Mouse (Mus musculus): ENCODE results near the gene Crls1. TPM values are rescaled to one million over a fixed set of nuclear protein-coding genes. Genes with fewer than 3 reads are reported as not detected.

Crls1 gene
- total and polyA plus RNA-seq, 3 experiments, result 46.2 to 194 (median 51.8) TPM

DNA sequence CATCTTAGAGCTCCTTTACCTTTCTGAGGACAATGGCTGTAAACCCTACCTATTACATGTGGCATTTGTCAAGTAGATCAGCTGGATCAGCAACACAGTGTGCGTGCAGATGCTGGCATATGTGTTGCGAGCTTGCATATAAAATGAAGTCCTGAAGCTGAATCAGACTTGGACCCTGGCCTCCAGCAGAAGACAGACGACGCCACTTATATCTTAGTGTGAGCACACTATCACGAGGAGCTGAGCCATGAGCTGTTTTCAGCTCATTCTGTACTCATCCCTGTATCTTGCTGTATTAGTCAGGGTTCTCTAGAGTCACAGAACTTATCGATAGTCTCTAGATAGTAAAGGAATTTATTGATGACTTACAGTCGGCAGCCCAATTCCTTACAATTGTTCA is 38.8 kb downstream of the Crls1 start:
- no peaks in the 10 kb centered on the region for H3K4me1 ChIP-seq (ENCODE audit: control insufficient read depth in 1 of 2, insufficient read depth in 2 of 2, low read length in 2 of 2)
- TF ChIP-seq POLR2AphosphoS2 (IDR thresholded peaks at IDR 0.05; ENCODE audit: low read length), result no peak
- TF ChIP-seq POLR2AphosphoS5 (IDR thresholded peaks at IDR 0.05; ENCODE audit: borderline replicate concordance, low read depth, low read length), result no peak
- no peak for TF ChIP-seq NELFE (IDR thresholded peaks at IDR 0.05; ENCODE audit: low read depth, low read length)
- no peak for TF ChIP-seq ZC3H11A (IDR thresholded peaks at IDR 0.05; ENCODE audit: low read depth, low read length)
- TF ChIP-seq TBP (IDR thresholded peaks at IDR 0.05; ENCODE audit: low read depth, low read length), result no peak
- no peak for TF ChIP-seq MAFK (IDR thresholded peaks at IDR 0.05; ENCODE audit: borderline replicate concordance, low read depth, low read length)
- TF ChIP-seq JUND (IDR thresholded peaks at IDR 0.05; ENCODE audit: low read depth, low read length), result no peak
- no peak for TF ChIP-seq GATA1 (IDR thresholded peaks at IDR 0.05; ENCODE audit: low read depth, low read length)
- no peak for TF ChIP-seq ZKSCAN1 (IDR thresholded peaks at IDR 0.05; ENCODE audit: low read depth, low read length)
- TF ChIP-seq E2F4 (IDR thresholded peaks at IDR 0.05; ENCODE audit: borderline replicate concordance, low read depth, low read length), result no peak
- no peak for TF ChIP-seq SMC3 (IDR thresholded peaks at IDR 0.05; ENCODE audit: low read depth, low read length)
- TF ChIP-seq HCFC1 (IDR thresholded peaks at IDR 0.05; ENCODE audit: low read depth, low read length), result no peak
- no peak overlapping the region for H3K27ac ChIP-seq (ENCODE audit: control insufficient read depth, low read depth, low read length)
- H3K79me2 ChIP-seq (ENCODE audit: control insufficient read depth, insufficient read depth, low read length, poor library complexity), result no peaks in the 10 kb centered on the region
- H3K27me3 ChIP-seq (ENCODE audit: control insufficient read depth in 1 of 2, insufficient read depth in 2 of 2, low read length in 2 of 2), result no peaks in the 10 kb centered on the region
- no peaks in the 10 kb centered on the region for H3K36me3 ChIP-seq (ENCODE audit: control insufficient read depth in 1 of 2, insufficient read depth in 2 of 2, low read length in 2 of 2)
- no peak overlapping the region for H3K4me3 ChIP-seq (ENCODE audit: control insufficient read depth in 1 of 2, insufficient read depth in 1 of 2, low read depth in 2 of 2, low read length in 2 of 2)
- no peak overlapping the region for H3K9ac ChIP-seq (ENCODE audit: control insufficient read depth, low read depth, low read length, poor library complexity, severe bottlenecking)
- no peak for DNase-seq (ENCODE audit: low read depth, low spot score)
- H3K9me3 ChIP-seq (replicated peaks; ENCODE audit: insufficient read depth, low read length), result no peaks in the 10 kb centered on the region

DNA sequence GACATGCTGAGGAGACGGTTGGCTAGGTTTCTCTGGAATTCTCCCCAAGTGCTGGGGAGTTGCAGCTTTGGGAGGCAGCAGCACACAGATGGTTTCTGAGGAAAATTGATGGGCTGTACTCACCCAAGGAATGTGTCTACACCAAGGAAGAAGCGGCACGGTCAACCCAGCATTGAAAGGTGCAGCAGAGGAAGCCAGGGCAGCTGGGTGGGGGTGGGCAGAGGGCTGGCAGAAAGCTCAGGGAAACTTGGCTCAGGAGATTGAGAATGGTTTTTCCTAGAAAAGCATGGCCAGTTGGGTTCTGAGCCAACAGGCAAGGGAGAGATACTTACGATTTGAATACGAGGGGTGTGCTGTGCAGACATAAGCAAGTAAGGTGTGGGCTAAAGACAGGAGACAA is 47.4 kb downstream of the Crls1 start:
- Histone ChIP-seq H3K27me3 (ENCODE audit: control insufficient read depth in 1 of 2, insufficient read depth in 2 of 2, low read length in 2 of 2) (peaks cover 0 to 1% of the 10 kb centered on the region in 2 experiments; a peak in 1 of 4 replicates), H3K4me1 (ENCODE audit: control insufficient read depth in 1 of 2, insufficient read depth in 2 of 2, low read length in 2 of 2) (no peaks in the 10 kb centered on the region), H3K9me3 (replicated peaks; ENCODE audit: insufficient read depth, low read length) (no peaks in the 10 kb centered on the region), H3K27ac (ENCODE audit: control insufficient read depth, low read depth, low read length) (no peak overlapping the region), H3K79me2 (ENCODE audit: control insufficient read depth, insufficient read depth, low read length, poor library complexity) (no peaks in the 10 kb centered on the region), H3K9ac (ENCODE audit: control insufficient read depth, low read depth, low read length, poor library complexity, severe bottlenecking) (no peak overlapping the region), H3K4me3 (ENCODE audit: control insufficient read depth in 1 of 2, insufficient read depth in 1 of 2, low read depth in 2 of 2, low read length in 2 of 2) (no peak overlapping the region), H3K36me3 (ENCODE audit: control insufficient read depth in 1 of 2, insufficient read depth in 2 of 2, low read length in 2 of 2) (no peaks in the 10 kb centered on the region)
- DNase-seq (ENCODE audit: low read depth, low spot score), result no peak
- TF ChIP-seq KAT2A (conservative IDR thresholded peaks at IDR 0.05; ENCODE audit: low read depth, low read length), result no peak
- no peak for TF ChIP-seq NELFE (IDR thresholded peaks at IDR 0.05; ENCODE audit: low read depth, low read length)
- TF ChIP-seq ELF1 (IDR thresholded peaks at IDR 0.05; ENCODE audit: low read depth, low read length), result no peak
- TF ChIP-seq ETS1 (IDR thresholded peaks at IDR 0.05; ENCODE audit: low read depth, low read length), result no peak
- no peak for TF ChIP-seq USF1 (IDR thresholded peaks at IDR 0.05; ENCODE audit: low read depth, low read length)
- no peak for TF ChIP-seq ZNF384 (IDR thresholded peaks at IDR 0.05; ENCODE audit: low read depth, low read length)
- no peak for TF ChIP-seq TCF12 (IDR thresholded peaks at IDR 0.05; ENCODE audit: low read depth, low read length)
- no peak for TF ChIP-seq GATA1 (IDR thresholded peaks at IDR 0.05; ENCODE audit: low read depth, low read length)
- no peak for TF ChIP-seq SIN3A (IDR thresholded peaks at IDR 0.05; ENCODE audit: low read length)
- no peak for TF ChIP-seq RAD21 (IDR thresholded peaks at IDR 0.05; ENCODE audit: low read depth, low read length)
- no peak for TF ChIP-seq TAL1 (IDR thresholded peaks at IDR 0.05; ENCODE audit: low read length)
- TF ChIP-seq RCOR1 (IDR thresholded peaks at IDR 0.05; ENCODE audit: low read depth, low read length), result no peak
- TF ChIP-seq ZKSCAN1 (IDR thresholded peaks at IDR 0.05; ENCODE audit: low read depth, low read length), result no peak

Data from MEL (cell line).